Mouse (Mus musculus) monocyte, adult 2 months (primary cell): ENCODE measurements around the gene Ergic3.

Experiments used
- DNase-seq, 2 experiments: peaks; one replicate each; pipeline ENCODE4 v3.0.0; 2022; ENCODE audit warnings: low spot score in 2 of 2, low read depth in 1 of 2

The Ergic3 gene

DNA sequence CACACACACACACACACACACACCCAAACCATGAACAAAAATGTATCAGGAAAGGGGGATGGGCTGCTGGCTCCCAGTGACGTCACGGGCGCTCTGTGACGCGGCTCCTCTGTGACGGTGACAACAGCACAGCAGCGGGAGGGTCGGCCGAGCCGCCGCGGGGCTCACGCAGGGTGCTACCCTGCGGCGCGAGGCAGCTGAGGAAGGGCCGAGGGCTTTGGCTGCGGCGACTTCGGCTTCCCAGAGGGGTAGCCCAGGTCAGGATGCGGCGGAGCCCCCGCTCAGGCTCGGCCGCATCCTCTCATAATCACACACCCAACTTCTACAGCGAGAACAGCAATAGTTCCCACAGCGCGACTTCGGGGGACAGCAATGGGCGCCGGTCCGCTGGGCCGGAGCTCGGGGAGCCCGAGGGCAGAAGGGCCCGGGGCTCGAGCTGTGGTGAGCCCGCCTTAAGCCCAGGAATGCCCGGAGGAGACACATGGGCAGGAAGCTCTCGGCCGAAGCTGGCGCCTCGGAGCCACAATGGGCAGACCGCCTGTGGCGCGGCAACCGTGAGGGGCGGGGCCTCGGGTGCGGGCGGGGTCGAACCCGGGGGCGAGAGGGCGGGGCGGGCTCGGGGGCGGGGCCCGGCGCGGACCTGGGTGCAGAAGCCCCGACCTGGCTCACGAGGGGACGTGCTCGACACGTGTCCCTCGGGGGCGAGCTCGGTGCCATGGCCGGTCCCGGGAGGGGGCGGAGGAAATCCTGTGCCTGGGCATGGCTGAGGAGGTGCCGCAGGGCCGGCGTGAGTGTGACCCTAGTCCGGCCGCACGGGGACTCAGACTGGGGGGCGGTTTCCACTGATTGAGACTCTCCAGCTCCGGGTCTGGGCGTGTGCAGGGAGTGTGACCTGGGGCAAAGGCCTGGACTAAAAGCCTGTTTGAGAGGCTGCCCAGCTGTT, 57.5 kb downstream of the Ergic3 start, which contains the start of gene Spag4:
Gene Spag4 (plus strand): TSS at position 77 of the 943 bp plus-strand sequence.
- DNase-seq: peak; percentile 8 to 56

DNA sequence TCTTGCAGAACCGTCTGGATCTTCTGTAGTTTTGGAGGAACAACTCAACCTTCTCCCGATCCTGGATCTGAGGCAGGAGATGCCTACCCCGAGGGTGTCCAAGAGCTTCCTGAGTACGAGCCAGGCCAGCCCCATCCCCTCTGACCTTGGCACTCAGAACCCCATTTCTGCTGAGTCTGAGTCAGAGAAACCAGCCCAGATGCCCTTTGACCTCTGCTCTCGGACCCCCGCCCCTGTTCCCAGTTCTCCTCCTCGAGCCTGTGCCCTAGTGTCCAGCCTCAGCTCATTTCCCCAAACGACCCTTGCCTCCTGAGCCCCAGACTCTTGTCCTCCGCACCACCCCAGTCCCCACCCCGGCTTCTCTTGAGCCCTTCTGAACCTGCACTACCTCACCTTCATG, 58.3 kb downstream of the Ergic3 start:
- DNase-seq: no peak
